Mouse (Mus musculus) liver, adult 2 months (tissue): ENCODE results near the gene Rhod.

ENCODE experiments used
- CTCF ChIP-seq: fragments of 200-500 bp; IDR thresholded peaks from 2 replicates; pipeline ENCODE4 v1.5.1; 2011; ENCODE audit warnings: low read depth, low read length, control low read depth
- POLR2A ChIP-seq: fragments of 200-500 bp; IDR thresholded peaks from 2 replicates; pipeline ENCODE4 v1.6.1; 2011; ENCODE audit warnings: low read length, control low read depth; ENCODE audit not compliant: insufficient read depth; ENCODE audit errors: extremely low read depth

GRCm38 (mm10) chr19:4417713-4418112 is 21.5 kb downstream of the Rhod start:
- TF ChIP-seq POLR2A (no peak), CTCF (no peak)
